Mouse (Mus musculus) ES-E14 (cell line): ENCODE measurements at regions not wholly inside any gene's neighbourhood (a gene's known extent, or its start where the extent isn't known, plus 50 kb on each side); places are given as distances from the start of the nearest gene placed in this dataset.

Experiments used
- HCFC1 ChIP-seq: IDR thresholded peaks from 2 replicates; pipeline ENCODE4 v1.6.1; 2012; ENCODE audit warnings: low read length, inconsistent platforms, borderline replicate concordance; ENCODE audit not compliant: insufficient read depth
- MAFK ChIP-seq: IDR thresholded peaks from 2 replicates; pipeline ENCODE4 v1.6.1; 2014; ENCODE audit warnings: mild to moderate bottlenecking, low read depth, low read length, inconsistent platforms; ENCODE audit not compliant: insufficient read depth
- ZC3H11A ChIP-seq: IDR thresholded peaks from 2 replicates; pipeline ENCODE4 v1.6.1; 2012; ENCODE audit warnings: low read depth, mild to moderate bottlenecking, inconsistent platforms, low read length, borderline replicate concordance
- ZNF384 ChIP-seq: IDR thresholded peaks from 2 replicates; pipeline ENCODE4 v1.6.1; 2012; ENCODE audit warnings: low read depth, low read length, inconsistent platforms

DNA sequence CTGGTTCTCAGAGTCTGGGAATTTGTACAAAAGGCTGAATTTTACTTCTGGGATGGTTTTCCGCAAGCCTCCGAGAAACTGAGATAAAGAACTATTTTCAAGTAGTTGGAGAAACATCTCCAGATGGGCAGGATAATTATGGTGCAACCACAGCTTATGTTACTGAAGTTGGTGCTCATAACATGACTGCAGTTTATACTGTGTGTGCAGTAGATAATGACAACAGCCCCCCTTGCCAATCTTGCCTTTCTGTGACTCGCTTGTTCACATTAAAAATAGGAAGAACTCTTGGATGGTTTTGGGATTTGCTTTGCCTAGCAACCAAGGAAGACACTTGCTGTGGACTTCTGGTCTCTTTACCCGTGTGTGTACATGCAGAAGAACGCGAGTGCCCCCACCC is 72.4 kb upstream of the Psmd7 start:
- TF ChIP-seq ZC3H11A (no peak), ZNF384 (no peak), HCFC1 (no peak), MAFK (no peak)
